Mouse (Mus musculus) adrenal gland (tissue): Measurements from ENCODE around the gene 4921504E06Rik.

Experiments used
- intact Hi-C: fragments of 180-260 bp; cut with DNase I; formaldehyde crosslinking; loops from one replicate; pipeline ENCODE4 v1.15.1; 2025
- long read RNA-seq, 2 experiments: library from polyadenylated mRNA; unstranded; transcript quantifications; one replicate each; pipeline ENCODE4 v2.0.0; 2020; ENCODE audit warnings: borderline replicate concordance in 1 of 2; ENCODE audit not compliant: insufficient replicate concordance in 1 of 2

The 4921504E06Rik gene
- long read RNA-seq, experiment 1: 0 reads
- long read RNA-seq, experiment 2: 0 reads

DNA sequence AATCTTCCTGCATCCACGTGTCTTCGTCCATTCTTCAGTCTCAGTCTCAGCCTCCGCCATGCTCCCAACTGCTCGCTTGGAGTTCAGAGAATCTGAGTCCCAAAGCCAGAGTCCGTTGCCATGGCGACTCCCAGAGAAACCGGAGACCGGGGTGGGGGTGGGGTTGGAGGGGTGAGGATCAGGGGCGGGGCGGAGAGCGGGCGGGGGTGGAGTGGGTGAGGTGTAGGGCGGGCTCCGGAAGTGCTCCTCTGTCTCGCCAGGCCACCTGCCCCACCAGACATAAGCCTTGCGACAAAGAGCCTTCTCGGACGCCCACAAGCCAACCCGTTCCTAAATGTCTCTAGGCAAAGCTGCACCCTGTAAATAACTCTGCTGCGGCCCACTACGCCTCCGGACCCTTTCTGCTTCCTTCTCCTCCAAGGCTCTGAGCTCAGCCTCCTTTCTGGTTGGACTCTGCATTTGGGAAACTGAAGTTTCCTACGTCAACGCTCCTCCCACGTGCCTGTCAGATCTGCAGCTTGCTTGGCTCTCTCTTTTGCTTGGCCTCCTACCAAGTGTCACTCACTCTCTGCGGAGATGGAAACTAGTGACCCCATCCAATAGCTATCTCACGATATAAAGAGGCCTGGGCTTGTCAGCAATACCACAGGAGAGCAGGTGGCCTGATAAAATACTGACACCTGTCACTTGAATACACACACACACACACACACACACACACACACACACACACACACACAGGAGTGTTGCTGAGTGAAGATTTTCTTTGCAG is at the start of gene 4921504E06Rik:
4921504E06Rik (minus strand) TSS at position 94 of the 772 bp plus-strand sequence.
- intact Hi-C loops: loop anchor here (5.0 kb wide), 1 partner anchor 103 kb away; the partner anchor contains the start of gene Otud1

DNA sequence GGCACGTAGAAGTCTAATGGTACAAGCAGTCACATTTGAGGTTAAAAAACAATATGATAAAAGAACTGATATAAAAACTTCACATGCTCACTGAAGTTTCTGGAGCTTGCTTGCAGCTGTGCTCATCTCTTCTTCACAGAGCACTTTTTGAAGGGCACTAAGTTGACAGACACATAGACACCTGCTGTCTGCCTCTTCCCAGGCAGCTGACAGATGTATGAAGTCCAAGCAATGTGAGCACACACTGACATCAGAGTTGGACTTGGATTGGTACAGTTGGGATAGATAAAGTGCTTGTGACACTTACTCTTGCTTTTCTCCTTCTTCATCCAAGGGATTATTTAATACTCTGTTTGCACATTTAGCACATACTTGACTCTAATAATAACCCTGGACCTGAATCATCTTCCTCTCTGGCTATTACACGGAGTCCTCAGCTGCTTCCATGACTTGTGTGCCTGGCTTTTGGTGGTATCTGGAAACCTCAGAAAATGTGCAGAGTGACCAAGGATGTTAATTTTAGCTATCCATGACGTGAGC is 47.7 kb upstream of the 4921504E06Rik start:
- intact Hi-C loops: no loop called here

DNA sequence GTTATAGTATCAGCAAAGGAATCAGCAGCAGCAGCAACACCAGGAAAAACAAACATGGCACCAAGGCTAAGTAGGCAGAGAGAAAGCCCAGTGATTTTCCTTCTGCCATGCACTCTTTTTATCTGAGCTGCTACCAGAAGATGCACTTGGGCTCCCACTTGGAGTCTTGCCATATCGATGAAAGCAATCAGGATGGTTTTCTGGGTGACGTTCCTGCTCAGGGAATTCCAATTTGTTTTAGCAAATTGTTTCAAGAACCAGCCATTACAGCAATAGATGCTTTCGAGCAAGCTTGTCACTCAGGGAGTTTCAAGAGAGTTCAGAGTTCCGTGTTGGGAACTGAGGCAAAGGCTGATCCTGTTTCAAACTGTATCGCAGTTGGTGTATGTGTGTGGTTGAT is 47.1 kb upstream of the 4921504E06Rik start:
- intact Hi-C loops: no loop called here

DNA sequence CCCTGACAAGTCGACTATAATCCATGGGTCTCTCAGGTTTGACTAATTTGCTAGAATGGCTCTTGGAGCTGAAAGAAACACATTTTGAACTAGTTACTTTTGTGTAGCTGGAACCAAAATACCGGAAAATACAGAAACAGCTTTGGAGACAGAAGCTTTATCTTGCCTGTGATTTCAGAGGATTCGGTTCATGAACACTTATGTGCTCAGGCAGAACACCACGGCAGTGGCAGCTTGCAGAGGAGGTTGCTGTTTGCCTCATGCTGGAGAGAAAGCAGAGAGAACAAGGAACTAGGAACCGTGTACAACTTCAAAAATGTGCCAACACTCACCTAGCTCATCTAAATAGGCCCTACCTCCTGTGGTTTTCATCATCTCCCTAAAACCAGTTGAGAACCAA is 46.1 kb upstream of the 4921504E06Rik start:
- intact Hi-C loops: loop anchor here (2.0 kb wide), 1 partner anchor 29 kb away; no protein-coding TSS in a partner anchor

DNA sequence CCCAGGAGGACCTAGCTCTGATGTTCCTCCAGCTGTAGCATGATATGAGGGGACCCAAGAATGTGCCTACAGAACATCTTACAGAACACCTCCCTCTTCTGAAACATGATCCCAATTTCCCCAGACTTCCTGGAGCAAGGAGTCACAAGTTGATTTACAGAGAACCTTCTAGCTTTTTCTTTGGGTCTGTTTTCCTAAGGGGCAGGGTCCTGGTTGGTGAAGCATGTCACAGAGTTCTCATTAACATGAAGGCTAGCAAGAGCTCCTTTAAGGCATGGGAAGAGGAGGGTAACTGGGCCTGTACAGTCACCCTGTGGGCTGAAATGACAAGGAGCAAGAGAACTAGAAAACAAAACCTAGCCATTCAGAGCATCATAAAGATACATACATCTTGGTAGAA is 43.3 kb upstream of the 4921504E06Rik start:
- intact Hi-C loops: no loop called here

DNA sequence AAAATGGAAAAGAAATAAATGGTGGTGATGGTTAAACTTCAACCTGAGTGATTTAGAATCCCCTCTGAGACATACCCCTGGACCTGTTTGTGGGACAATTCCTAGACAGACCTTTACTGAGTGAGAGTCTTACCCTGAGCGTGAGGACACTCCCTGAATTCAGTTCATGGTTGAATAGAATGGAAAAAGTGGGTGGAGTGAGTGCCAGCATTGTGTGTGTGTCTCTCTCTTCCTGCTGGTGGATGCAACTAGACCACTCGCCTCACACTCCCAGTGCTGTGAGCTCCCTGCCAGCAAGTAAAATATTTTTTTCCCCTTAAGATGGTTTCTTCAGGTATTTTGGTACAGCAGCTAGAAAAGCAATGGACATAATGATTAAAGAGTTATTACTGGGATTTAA is 42.7 kb upstream of the 4921504E06Rik start:
- intact Hi-C loops: no loop called here

DNA sequence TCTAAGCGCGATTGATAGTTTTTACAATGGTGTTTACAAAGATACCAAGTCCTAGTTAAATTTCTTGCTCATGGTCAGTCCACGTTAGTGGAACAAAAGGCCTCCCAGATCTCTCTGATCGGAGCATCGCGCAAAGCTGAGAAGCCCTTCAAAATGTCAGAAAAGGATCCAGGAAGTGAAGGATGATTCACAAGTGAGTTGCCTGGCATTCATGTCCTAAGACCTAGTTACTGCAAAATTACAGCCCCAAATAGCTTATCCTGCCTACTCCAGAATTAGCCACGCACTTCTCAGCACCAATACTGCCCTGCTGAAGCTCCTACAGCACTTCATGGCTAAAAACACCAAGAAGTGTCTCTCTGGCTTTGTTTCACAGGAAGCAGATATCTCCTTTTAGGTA is 41.1 kb upstream of the 4921504E06Rik start:
- intact Hi-C loops: no loop called here

DNA sequence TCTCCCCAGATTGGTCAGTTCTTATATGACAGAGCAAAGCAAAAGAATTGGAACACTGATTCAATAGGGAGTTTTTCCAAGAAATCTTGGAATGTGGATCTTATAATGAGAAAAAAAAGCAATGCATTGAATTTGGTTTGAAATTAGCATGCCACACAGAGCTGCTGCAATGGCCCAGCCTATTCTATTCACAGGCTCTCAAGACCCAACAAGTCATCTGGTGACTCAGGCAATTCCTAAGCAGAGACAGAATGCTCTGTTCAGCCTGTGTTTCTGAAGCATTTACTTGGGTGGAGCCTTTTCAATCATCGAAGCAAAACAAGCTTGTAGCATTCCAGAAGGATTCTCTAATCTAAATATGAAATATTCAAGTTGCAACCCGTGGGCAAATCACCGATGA is 26.1 kb upstream of the 4921504E06Rik start:
- intact Hi-C loops: no loop called here

DNA sequence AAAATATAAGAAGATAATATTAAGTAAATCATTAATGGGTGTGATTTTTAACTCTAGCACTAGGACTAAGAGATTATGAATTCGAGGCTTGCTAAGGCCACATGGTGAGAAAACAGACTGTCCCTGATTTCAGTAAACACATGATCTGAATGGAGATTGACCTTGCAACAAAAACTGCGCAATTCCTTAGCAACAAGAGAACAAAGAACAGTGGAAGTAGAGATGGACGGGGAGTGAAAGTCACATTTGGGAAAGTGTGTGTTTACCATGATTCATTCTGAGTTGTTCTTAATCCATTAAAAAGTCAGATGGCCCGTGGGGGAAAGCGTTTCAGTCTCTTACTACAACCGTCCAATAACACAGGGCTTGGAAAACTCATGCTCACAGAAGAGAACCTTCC is 25.5 kb upstream of the 4921504E06Rik start:
- intact Hi-C loops: no loop called here

DNA sequence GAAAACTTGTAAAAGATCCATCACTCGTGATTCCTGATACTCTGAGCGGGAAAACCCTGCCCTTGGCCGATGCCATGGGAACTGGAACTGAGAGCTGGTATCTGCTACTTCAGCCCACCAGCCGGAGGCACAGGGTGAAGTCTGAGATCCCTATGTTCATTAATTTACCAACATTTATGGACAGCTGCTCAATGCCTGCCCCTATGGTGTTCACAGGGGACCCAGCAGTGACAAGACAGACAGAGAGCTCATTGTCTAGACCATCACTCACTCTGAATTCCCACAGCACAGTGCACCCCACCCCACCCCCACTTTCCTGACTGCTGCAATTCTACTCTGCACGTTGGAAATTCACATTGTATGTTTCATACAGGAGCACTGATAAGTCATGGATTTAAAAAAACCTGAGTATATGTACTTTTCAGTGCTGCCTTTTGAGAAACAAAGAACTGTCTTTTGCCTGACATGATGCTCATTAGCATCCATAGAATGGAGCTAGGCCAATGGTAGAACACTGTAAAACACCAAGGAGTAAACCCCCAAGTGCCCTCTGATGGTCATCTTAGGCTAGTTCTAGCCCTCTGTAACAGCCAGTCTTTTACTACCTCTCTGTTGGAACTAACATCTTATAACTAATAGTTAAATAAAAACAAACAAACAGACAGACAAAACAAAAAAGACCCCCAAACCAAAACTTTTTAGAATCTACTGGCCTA is 8.6 kb upstream of the 4921504E06Rik start:
- intact Hi-C loops: no loop called here

DNA sequence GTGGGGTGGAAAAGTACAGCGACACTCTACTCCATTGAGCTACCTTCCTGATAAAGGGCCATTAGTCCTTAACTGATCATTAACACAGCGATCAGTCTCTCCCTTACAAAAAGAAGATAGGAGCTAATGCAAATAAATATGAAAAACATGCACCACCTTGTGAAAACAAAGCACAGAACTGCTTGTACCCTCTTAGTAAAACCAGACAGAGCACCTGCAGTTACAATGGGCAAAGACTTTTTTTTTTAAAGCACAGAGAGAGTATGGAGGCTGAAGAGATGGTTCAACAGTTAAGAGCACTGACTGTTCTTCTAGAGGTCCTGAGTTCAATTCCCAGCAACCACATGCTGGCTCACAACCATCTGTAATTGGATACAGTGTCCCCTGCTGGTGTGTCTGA is 6.9 kb upstream of the 4921504E06Rik start:
- intact Hi-C loops: no loop called here

DNA sequence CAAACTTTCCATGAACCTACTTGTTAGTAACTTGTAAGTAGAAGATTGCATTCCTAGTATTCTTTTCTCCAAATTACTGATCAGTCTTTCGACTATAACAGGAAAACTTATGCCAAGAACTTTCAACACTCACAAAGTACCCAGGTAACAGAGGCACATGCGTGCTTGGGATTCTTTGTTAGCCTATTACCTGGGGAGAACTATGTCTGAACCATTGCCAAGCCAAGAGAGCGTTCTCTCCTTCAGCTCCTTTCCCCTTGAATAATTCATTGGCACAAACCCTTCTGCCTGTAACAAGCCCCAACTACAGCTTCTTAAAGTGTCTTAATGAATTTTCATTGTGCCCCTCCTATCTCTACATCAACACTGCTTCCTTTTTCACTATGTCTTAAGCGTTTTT is 6.4 kb upstream of the 4921504E06Rik start:
- intact Hi-C loops: no loop called here

DNA sequence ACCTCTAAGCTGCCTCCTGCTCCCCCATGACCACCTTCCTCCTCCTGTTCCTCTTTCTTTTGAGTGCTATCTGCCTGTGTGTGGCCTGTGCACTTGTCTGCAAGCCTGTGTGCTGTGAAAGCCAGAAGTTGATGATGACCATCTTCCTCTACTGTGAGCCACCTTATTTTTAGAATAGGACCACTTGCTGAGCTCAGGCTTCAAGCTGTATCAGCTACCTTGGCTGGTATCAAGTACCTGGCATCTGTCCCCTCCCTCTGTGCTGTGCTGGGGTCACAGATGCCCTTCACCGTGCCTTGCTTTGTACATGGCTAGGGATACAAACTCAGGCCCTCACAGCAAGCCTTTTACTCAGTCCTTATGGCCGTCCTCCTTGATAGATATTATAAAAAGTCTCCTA is 2.3 kb downstream of the 4921504E06Rik start:
- intact Hi-C loops: loop anchor here (5.0 kb wide), 1 partner anchor 106 kb away; the partner anchor contains the start of gene Otud1

DNA sequence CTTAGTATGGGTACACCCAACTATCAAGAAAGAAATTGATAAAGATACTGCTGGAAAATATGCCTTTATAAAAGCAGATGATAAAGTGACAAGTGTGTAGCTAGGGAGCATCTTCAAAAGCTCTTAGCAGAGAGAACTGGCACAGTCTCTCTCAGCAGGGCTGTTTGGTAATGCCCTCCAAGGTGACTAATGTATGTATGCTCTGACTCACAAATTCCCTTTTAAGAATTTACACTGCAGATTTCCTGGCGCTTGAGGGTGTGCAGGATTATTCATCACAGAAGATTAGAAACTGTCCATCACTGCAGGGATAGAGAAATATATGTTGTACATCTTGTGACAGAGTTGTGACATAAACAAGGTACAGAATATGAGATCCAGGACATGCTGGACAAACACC is 12.8 kb downstream of the 4921504E06Rik start:
- intact Hi-C loops: no loop called here

DNA sequence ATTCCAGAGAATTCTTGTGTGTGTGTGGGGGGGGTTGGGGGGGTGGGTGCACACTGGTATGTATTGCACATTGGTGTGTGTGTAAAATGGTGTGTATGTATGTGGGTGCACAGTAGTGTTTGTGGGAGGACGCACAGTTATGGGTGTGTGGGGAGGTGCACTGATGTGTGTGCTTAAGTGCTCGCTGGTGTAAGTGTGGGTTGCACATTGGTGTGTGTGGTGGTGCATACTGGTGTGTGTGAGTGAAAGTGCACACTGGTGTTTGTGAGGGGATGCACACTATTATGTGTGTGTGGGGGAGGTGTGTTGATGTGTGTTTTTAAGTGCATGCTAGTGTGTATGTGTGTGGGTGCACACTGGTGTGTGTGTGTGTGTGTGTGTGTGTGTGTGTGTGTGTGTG is 24.3 kb downstream of the 4921504E06Rik start:
- intact Hi-C loops: loop anchor here (2.0 to 10.0 kb wide), 2 partner anchors 203 to 385 kb away; no protein-coding TSS in a partner anchor

DNA sequence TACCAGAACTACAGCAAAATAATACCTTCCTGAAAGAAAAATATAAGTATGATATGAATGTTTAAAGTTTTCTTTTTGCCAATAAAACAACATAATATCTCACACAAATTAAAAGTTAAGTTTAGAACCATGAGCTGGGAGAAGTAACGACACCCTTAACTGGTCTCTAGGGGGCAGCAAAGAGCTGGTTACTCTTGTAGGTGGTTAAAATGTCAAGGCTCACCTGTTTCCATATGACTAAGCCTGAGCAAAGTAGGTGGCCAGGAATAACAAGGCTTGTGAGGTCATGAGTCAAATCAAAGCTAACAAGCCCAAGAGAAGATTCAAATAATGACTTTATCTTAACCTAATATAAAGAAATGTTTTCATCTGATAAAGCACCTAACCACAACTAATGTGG is 24.9 kb downstream of the 4921504E06Rik start:
- intact Hi-C loops: loop anchor here (2.0 to 10.0 kb wide), 2 partner anchors 204 to 386 kb away; no protein-coding TSS in a partner anchor

DNA sequence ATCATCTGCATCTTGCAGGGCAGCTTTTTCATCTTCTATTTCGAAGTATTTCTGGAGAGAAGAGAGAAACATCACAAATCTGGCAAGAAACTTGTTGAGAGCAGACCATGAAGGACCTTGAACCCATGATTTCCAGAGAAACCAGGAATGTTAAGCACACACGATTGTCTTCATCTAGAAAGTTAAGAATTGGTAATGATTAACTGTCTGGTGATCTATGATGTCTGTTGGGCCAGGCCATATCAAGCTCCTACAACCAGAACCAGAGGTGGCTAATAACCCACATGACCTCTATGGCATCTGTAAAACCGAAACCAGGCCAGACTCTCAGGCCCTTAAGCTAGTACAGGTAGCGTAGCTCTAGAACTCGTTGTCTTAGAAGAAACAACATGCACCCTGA is 29.6 kb downstream of the 4921504E06Rik start:
- intact Hi-C loops: loop anchor here (10.0 kb wide), 1 partner anchor 391 kb away; no protein-coding TSS in a partner anchor

DNA sequence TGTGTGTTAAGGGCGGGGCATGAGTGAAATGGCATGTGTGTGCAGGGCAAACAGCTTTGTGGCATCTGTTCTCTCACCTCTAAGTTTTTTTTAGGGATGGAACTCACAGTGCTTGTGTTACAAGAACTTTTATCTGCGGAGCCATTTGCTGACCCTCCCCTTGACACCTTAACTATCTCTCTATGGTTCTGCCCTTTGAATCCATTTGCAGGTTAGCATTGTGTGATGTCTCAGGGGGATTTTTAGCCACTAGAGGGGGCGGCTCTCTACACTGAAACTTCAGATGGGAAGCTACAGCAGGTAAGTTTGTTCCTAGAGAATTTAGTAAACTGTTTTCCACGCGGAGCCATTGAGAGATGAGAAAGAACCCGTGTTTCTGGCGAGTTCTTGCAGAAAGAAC is 32.1 kb downstream of the 4921504E06Rik start:
- intact Hi-C loops: loop anchor here (2.0 to 10.0 kb wide), 2 partner anchors 107 to 393 kb away; no protein-coding TSS in a partner anchor

DNA sequence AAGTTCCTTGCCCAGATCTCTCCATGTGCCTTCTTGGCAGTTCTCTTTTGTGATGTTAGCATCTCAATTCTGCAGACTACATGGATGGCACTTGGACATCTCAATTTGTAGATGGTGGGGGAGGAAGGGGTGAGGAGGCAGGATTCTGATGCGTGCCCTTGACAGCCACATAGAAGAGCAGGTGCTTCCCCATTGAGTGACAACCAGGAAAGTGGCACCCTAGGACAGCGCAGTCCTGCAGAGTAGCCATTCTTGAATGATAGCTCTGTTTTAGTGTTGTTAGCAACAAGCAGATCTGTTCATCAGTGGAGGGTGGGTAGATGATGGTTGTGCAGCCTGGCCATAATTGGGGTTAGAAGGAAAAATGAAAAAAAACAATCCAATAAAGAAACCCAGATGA is 33.1 kb downstream of the 4921504E06Rik start:
- intact Hi-C loops: loop anchor here (2.0 to 10.0 kb wide), 2 partner anchors 106 to 394 kb away; no protein-coding TSS in a partner anchor

DNA sequence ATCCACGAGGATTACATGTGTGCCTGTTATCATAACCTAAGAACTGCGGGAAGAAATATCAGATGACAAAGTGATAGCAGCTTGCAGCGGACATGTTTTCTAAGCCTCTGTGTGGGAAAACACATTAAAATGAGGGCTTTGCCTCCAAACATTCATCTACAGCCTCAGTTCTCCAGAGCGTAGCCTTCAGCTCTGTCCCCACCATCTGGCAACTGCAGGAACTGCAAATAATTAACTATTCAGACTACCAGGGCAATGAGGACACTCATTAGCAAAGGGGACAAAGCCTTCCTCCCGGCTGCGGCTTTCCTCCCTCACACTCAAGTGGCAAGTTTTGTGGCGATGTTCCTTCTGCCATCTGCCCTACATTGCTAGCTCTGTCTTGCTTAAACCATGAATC is 33.9 kb downstream of the 4921504E06Rik start:
- intact Hi-C loops: loop anchor here (2.0 to 10.0 kb wide), 2 partner anchors 105 to 395 kb away; no protein-coding TSS in a partner anchor

DNA sequence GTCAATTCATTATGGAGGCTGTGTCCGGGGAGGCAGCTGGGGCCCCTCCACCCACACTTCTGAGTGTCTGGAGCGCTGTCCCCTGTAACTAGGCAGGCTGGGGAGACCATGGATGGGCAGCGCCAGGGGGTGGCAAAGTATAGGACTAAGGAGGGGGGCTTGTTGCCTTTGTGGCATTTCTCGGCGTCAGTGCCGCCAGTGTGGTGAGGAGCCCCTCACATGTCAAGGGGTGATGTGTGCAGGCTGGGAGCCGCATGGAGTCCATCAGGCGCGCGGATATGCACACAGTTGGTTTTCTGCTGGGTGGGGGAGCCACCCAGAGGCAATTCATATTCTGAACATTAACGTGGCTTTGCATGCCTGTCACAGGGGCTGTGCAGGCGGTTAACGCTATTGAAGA is 35.8 kb downstream of the 4921504E06Rik start:
- intact Hi-C loops: no loop called here

DNA sequence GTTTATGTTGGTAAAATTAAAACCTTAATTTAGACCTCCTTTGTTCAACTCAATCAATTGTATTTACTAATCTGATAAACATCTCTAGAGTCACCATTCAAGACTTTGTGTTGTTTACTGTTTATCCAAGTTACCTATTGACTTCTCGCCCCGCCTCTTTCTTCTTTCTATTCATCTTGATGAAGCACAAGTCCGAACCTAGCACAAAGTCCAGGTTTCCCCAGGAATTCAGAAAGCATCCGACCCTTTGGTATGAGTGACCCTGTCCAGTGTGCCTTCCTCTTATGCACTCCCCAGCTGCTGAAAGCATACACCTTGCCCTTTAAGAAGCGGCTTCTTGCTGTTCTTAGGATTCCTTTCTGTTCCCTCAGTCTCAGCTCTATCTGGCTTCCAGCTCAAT is 41.3 kb downstream of the 4921504E06Rik start:
- intact Hi-C loops: no loop called here
